Mouse (Mus musculus) mouse embryonic stem cell (cell line): Measurements from ENCODE around the gene Ninl.

ENCODE experiments used
- in situ Hi-C, 2 experiments: fragments of 300-500 bp; cut with MboI; formaldehyde crosslinking; loops; 1 replicate in 1 of 2; 3 replicates in 1 of 2; pipeline ENCODE4 v1.14.3; 2019 to 2020; ENCODE audit warnings: low sequenced_read_pairs in 2 of 2, low pct_unique_long_range_greater_than_20kb in 1 of 2, mixed read lengths in 1 of 2; ENCODE audit not compliant: unreplicated experiment in 1 of 2

The Ninl gene

GRCm38 (mm10) chr2:151039232-151039695, at the start of gene Ninl, which contains the start of gene Nanp:
Ninl (minus strand) TSS chr2:151039382.
Nanp (minus strand) TSS chr2:151039398.
- in situ Hi-C loops, result no loop called here

- in situ Hi-C loops, result no loop called here
Measured at GRCm38 (mm10) chr2:151056637-151057036, 17.5 kb upstream of the Ninl start.

GRCm38 (mm10) chr2:151040411-151040810, 1.2 kb upstream of the Ninl start:
- in situ Hi-C loops, result no loop called here

GRCm38 (mm10) chr2:151039726-151040125, 544 bp upstream of the Ninl start:
- in situ Hi-C loops, result no loop called here

GRCm38 (mm10) chr2:151038811-151039222, 365 bp downstream of the Ninl start:
- in situ Hi-C loops, result no loop called here

GRCm38 (mm10) chr2:151037876-151038552, 1.2 kb downstream of the Ninl start:
- in situ Hi-C loops, result no loop called here

- in situ Hi-C loops, result no loop called here
Measured at GRCm38 (mm10) chr2:151037292-151037691, 1.9 kb downstream of the Ninl start.

- in situ Hi-C loops, result no loop called here
Measured at GRCm38 (mm10) chr2:151036721-151037120, 2.5 kb downstream of the Ninl start.

GRCm38 (mm10) chr2:151034435-151034834, 4.7 kb downstream of the Ninl start:
- in situ Hi-C loops, result no loop called here

GRCm38 (mm10) chr2:151021158-151021557, 18.0 kb downstream of the Ninl start:
- in situ Hi-C loops, result no loop called here

- in situ Hi-C loops, result no loop called here
Measured at GRCm38 (mm10) chr2:151015316-151015715, 23.9 kb downstream of the Ninl start.

GRCm38 (mm10) chr2:151011273-151011672, 27.9 kb downstream of the Ninl start:
- in situ Hi-C loops, result no loop called here

GRCm38 (mm10) chr2:151009515-151010085, 29.6 kb downstream of the Ninl start:
- in situ Hi-C loops, result loop anchor here in 1 of 2 experiments (10.0 kb wide), 1 partner anchor 175 kb away; no protein-coding TSS in a partner anchor

GRCm38 (mm10) chr2:151008939-151009509, 30.2 kb downstream of the Ninl start:
- in situ Hi-C loops, result loop anchor here in 1 of 2 experiments (10.0 kb wide), 1 partner anchor 174 kb away; no protein-coding TSS in a partner anchor

GRCm38 (mm10) chr2:151008517-151008932, 30.7 kb downstream of the Ninl start:
- in situ Hi-C loops, result loop anchor here in 1 of 2 experiments (10.0 kb wide), 1 partner anchor 174 kb away; no protein-coding TSS in a partner anchor

- in situ Hi-C loops, result loop anchor here in 1 of 2 experiments (10.0 kb wide), 1 partner anchor 173 kb away; no protein-coding TSS in a partner anchor
Measured at GRCm38 (mm10) chr2:151008006-151008405, 31.2 kb downstream of the Ninl start.

- in situ Hi-C loops, result loop anchor here in 1 of 2 experiments (10.0 kb wide), 1 partner anchor 172 kb away; no protein-coding TSS in a partner anchor
Measured at GRCm38 (mm10) chr2:151006281-151006945, 32.8 kb downstream of the Ninl start.

- in situ Hi-C loops, result loop anchor here in 1 of 2 experiments (10.0 kb wide), 1 partner anchor 170 kb away; no protein-coding TSS in a partner anchor
Measured at GRCm38 (mm10) chr2:151004390-151004789, 34.8 kb downstream of the Ninl start.

GRCm38 (mm10) chr2:151003796-151004195, 35.4 kb downstream of the Ninl start:
- in situ Hi-C loops, result loop anchor here in 1 of 2 experiments (10.0 kb wide), 1 partner anchor 169 kb away; no protein-coding TSS in a partner anchor
